8 mouse cellular contexts compared by ENCODE assay signal in the genomic region with DNA sequence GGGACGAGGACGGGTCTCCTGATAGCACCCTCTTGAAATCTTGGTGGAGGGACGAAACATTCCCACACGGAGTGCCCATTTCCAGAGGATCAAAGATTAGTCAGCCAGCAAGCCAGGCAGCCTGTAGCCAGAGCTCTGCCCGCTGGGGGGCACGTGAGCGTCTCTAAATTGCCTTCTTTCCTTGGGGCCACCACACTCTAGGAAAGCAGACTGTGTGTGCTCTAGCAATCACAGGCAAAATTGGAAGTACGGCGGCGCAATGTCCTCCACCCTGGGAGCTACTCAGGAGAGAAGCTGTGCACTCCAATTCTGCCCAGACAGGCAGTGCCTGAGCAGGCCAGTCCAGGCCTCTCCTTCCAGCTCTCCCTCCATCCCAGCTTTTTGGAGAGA.
DNase-seq lines count a peak whose midpoint lies in the region; ATAC-seq and TF ChIP-seq lines count a peak whose summit lies in the region.

No protein-coding gene starts in this region.

- H3K27me3 ChIP-seq in E14TG2a.4 (ENCODE audit: insufficient read depth, low read length) = peaks cover 50% of the 10 kb centered on the region
- peaks cover 10% of the 10 kb centered on the region; the same call in 1 of the 2 replicates for H3K27me3 ChIP-seq in forebrain, embryonic 12.5 days

- H3K4me3 ChIP-seq in E14TG2a.4 (replicated peaks; ENCODE audit: low read length) = peak overlapping the region; percentile 66
- H3K4me3 ChIP-seq in forebrain, embryonic 12.5 days (replicated peaks) = peak overlapping the region; percentile 28
- H3K4me3 ChIP-seq in layer of hippocampus, adult 2 months = peak overlapping the region; percentile 80

- peak overlapping the region; percentile 59 for H3K4me2 ChIP-seq in forebrain, embryonic 12.5 days

- no peaks in the 10 kb centered on the region for H3K9me3 ChIP-seq in E14TG2a.4 (ENCODE audit: low read length)
- no peaks in the 10 kb centered on the region for H3K9me3 ChIP-seq in forebrain, embryonic 12.5 days

- H3K27ac ChIP-seq in forebrain, embryonic 12.5 days = peak overlapping the region; percentile 89
- peak overlapping the region; percentile 97 for H3K27ac ChIP-seq in layer of hippocampus, adult 2 months

- no peak for ATAC-seq in CD4-positive, CD25-positive, alpha-beta regulatory T cell, adult 4 months
- ATAC-seq in forebrain, embryonic 12.5 days (ENCODE audit: low FRiP score) = no peak

- 41% methylated on average over 10 of the region's 10 CpGs for WGBS in forebrain, embryonic 12.5 days

- H3K4me1 ChIP-seq in E14TG2a.4 (replicated peaks; ENCODE audit: low read depth, low read length) = peaks cover 47% of the 10 kb centered on the region
- H3K4me1 ChIP-seq in forebrain, embryonic 12.5 days = peaks cover 55% of the 10 kb centered on the region

- no peak for TF ChIP-seq CTCF in E14TG2a.4 (conservative IDR thresholded peaks at IDR 0.05; ENCODE audit: low read length)
- peak; percentile 65 for TF ChIP-seq CTCF in layer of hippocampus, adult 2 months (conservative IDR thresholded peaks at IDR 0.05)

- H3K36me3 ChIP-seq in E14TG2a.4 (ENCODE audit: insufficient read depth, low read length) = no peaks in the 10 kb centered on the region
- H3K36me3 ChIP-seq in forebrain, embryonic 12.5 days (replicated peaks) = no peaks in the 10 kb centered on the region

- H3K9ac ChIP-seq in forebrain, embryonic 12.5 days = peak overlapping the region; percentile 36

- peak; percentile 45 for DNase-seq in CD4-positive, CD25-positive, alpha-beta regulatory T cell, adult 2 months (ENCODE audit: low read depth, low spot score)
- DNase-seq in layer of hippocampus, adult 2 months (ENCODE audit: low spot score in 2 of 2) = peak; percentile 59 to 62
- DNase-seq in right cerebral cortex, postnatal 10 days (ENCODE audit: low spot score in 2 of 2) = peak; percentile 74 to 80
- DNase-seq in urinary bladder, postnatal 14 days (ENCODE audit: low spot score) = no peak
- no peak for DNase-seq in adrenal gland, postnatal 36 days

Comparison
In these comparisons a context has a peak if more than half of its experiments do, and no peak if none do; other contexts are left out.
1. DNase-seq: peak in CD4-positive, CD25-positive, alpha-beta regulatory T cell, adult 2 months (single experiment), layer of hippocampus, adult 2 months (2 of 2) and right cerebral cortex, postnatal 10 days (2 of 2); none in urinary bladder, postnatal 14 days (single experiment) and adrenal gland, postnatal 36 days (0 of 2).
2. H3K4me3 ChIP-seq: peak in every context shown above with its lines; median percentile 80 in layer of hippocampus, adult 2 months; 66 in E14TG2a.4; 28 in forebrain, embryonic 12.5 days.